Mouse (Mus musculus): ENCODE results near the gene Kcp.

The Kcp gene

GRCm38 (mm10) chr6:29523301-29524033 is 15.7 kb upstream of the Kcp start:
- DNase-seq (ENCODE audit: low spot score in 2 of 2), result no peak

GRCm38 (mm10) chr6:29522626-29523300 is 15.0 kb upstream of the Kcp start:
- no peak for DNase-seq (ENCODE audit: low spot score in 2 of 2)

GRCm38 (mm10) chr6:29517139-29517538 is 9.4 kb upstream of the Kcp start:
- peak; percentile 52 to 63 for DNase-seq (ENCODE audit: low spot score in 2 of 2)

- no peak for DNase-seq (ENCODE audit: low spot score in 2 of 2)
Measured at GRCm38 (mm10) chr6:29513284-29513683, 5.5 kb upstream of the Kcp start.

GRCm38 (mm10) chr6:29509086-29509485 is 1.3 kb upstream of the Kcp start:
- DNase-seq (ENCODE audit: low spot score in 2 of 2), result no peak

DNA sequence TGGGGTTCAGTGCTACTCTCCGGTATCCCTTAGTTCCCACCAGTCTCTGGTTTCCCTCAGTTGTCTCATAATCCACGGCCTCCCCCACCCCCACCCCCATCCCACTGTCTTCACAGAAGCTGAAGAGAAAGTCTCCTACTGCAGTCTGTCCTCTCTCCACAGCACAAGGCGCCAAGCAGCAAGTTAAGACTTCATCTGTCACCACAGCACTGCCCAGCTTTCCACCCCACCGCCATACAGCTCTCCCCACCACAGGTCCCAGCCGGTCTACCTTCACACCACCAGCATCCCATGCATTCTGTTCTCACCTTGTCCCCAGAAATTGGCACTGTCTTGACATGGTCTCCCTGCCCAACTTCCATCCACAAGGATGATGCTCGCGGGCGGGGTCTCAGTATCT is 918 bp downstream of the Kcp start:
- DNase-seq (ENCODE audit: low spot score in 2 of 2), result no peak

DNA sequence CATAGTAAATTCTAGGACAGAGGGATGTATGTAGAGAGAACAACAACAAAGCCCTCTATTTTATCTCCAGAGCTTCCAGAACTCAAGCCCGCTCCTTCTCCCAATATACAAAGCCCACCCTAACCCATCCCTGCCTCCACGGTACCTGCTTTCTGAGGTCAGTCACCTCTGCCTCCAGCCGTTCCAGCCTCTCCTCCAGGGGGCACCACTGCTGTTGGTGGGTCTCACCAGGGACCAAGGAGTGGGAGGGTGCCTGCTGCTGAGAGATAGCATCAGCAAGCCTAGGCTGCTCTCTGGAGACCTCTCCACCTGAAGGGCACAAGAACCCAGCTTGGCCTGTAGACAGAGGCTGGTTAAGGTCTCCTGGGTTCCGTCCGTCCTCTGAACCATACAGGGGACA is 2.3 kb downstream of the Kcp start:
- DNase-seq (ENCODE audit: low spot score in 2 of 2), result no peak

GRCm38 (mm10) chr6:29501599-29501998 is 6.2 kb downstream of the Kcp start:
- no peak for DNase-seq (ENCODE audit: low spot score in 2 of 2)

GRCm38 (mm10) chr6:29500810-29501209 is 6.9 kb downstream of the Kcp start:
- no peak for DNase-seq (ENCODE audit: low spot score in 2 of 2)

- DNase-seq (ENCODE audit: low spot score in 2 of 2), result no peak
Measured at GRCm38 (mm10) chr6:29500177-29500576, 7.6 kb downstream of the Kcp start.

- no peak for DNase-seq (ENCODE audit: low spot score in 2 of 2)
Measured at GRCm38 (mm10) chr6:29497791-29498190, 10.0 kb downstream of the Kcp start.

- no peak for DNase-seq (ENCODE audit: low spot score in 2 of 2)
Measured at GRCm38 (mm10) chr6:29496270-29496669, 11.5 kb downstream of the Kcp start.

DNA sequence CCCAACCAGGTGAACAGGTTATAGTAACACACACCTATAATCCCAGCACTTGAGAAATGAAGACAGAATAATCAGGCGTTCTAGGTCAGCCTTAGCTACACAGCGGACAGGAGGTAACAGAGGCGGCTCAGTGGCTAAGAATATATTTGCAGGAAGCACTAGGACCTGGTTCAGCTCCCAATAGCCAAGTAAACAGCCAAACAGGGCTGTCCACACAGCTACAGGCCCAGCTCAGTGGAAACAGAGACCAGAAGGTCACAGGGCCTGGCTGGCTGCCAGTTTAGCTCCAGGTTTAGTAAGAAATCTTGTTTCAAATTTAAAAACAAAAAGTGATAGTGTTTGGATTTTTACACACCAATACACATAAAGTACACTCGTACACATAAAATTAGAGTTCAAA is 13.7 kb downstream of the Kcp start:
- DNase-seq (ENCODE audit: low spot score in 2 of 2), result no peak

DNA sequence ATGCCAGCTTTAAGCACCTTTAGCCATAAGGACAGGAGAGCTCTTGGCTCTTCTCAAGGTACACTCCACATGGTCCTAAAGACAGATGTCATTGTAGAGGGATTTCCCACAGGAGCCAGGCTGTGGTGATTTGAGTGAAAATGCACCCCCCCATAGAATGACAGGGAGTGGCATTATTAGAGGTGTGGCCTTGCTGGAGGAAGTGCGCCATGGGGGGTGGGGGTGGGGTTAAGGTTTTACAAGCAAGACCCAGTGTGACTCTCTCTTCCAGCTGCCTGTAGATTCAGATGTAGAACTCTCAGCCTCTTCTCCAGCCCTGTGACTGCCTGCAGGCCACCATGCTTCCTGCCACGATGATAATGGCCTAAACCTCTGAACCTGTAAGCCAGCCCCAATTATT is 21.8 kb downstream of the Kcp start:
- DNase-seq (ENCODE audit: low spot score in 2 of 2), result no peak

- peak; percentile 26 to 43 for DNase-seq (ENCODE audit: low spot score in 2 of 2)
Measured at GRCm38 (mm10) chr6:29484716-29485559, 22.8 kb downstream of the Kcp start.

DNA sequence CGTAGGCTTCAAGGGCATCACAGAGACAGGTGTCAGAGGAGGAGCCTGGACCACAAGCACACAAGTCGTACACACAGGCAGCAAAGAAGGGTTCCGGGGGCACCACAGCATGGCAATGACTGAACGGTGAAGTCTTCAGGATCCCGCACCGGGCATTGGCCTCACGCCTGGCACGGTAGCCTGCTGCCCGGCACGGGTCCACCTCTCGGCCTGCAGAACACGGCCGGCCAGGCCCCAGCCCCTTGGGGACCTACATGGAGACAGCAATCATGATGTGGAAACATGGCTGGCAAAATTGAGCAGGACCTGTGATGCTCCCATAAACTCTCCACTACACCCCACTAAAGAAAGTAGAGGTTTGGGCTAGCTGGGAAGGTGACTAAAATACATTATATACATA is 25.1 kb downstream of the Kcp start:
- DNase-seq (ENCODE audit: low spot score in 2 of 2), result no peak

DNA sequence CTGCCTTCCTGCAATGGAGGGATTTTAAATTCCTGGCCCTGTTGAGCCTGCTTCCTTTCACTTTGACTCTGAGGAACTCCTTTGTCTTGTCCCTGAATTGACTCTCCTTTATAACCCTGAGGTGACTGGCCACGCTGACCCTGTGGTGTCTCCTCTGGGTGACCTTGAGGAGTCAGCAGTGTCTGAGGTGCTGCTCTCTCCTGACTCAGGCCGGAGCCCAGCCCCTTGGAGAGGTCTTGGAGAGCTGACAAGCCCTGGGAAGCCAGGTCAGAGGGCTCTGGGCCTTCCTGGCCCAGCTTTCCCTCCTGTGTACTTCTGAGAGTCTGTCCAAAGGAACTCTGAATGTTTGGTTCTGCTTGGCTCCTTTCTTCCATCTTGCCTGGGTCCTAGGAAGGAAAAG is 33.0 kb downstream of the Kcp start:
- DNase-seq (ENCODE audit: low spot score in 2 of 2), result no peak

- peak; percentile 66 to 68 for DNase-seq (ENCODE audit: low spot score in 2 of 2)
Measured at GRCm38 (mm10) chr6:29473941-29474691, 33.6 kb downstream of the Kcp start.

- no peak for DNase-seq (ENCODE audit: low spot score in 2 of 2)
Measured at GRCm38 (mm10) chr6:29471137-29471536, 36.6 kb downstream of the Kcp start, which contains the start of gene Atp6v1fnb. TSS of gene Atp6v1fnb (plus strand) at chr6:29471437.

DNA sequence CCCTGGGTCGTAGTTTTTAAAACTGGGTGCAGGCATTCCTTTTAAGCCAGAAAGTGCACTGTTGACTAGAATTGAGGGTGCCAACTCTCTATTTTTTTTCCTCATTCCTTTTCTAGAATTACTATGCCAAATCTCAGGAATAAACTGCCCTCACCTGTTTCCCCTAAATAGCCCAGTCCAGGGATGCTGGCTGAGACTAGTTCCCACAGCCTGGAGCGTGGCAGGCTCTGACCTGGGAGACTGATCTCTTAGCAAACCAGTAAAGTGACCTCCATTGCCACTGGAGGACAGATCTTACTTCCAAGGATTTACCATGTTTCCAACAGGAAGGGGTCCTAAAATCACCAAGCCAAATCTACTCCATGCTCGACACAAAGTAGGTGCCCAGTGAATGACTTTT is 38.9 kb downstream of the Kcp start:
- no peak for DNase-seq (ENCODE audit: low spot score in 2 of 2)

DNA sequence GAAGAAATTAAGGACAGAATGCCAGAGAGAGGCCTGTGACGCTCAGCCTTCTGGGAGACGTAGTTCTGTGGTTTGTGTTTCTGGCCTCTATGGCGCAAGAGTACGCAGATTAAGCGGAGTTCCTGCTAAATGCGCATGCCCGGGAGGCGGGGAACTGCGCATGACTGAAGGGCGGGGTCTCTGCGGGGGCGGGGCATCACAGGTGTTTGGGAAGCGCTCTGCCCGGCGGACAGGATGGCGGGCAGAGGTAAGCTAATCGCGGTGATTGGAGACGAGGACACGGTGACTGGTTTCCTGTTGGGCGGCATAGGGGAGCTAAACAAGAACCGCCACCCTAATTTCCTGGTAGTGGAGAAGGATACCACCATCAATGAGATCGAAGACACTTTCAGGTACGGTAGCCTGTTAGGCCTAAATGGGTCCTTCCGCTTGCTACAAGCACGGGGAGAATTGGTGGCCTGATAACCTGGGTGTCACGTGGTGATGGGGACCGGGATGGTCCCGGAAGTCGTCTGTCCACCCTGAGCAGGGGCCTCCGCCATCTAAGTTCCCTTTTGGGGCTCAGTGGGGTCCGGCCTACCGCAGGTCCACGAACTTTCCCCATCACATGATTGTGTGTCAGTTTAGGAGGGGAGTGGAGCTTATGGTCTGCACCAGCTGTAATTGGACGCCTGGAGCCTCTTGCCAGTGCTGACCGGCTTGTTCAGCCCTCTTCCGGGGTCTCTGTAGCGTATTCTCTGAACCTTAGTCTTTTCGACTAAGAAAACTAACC is 40.0 kb downstream of the Kcp start, which contains the start of gene Atp6v1f:
Atp6v1f (plus strand) TSS at position 136 of the 772 bp plus-strand sequence.
- peak; percentile 92 to 93 for DNase-seq (ENCODE audit: low spot score in 2 of 2)
